Comparison of ENCODE assay signal across 7 mouse cellular contexts in the genomic region with DNA sequence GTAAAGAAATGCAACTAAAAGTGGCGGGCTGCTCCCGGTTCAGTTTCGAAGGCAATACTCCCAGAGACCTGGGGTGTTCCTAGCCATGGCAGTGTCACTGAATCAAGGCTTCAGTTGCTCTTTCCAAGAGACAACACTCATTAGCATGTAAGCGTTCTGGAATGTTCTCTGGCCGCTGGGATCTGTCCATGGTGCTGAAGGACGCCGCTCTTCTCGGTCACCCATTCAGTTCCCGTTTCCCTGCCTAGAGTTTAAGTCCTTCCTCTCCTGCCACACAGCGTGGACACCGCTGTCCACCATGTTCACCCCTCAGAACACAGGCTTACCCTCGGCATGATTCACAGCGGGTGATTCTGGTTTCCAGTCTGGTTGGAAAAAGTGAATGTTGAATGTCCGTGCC.
A peak's percentile ranks its signal among the peaks of the same experiment; 100 is the strongest.
DNase-seq lines count a peak whose midpoint lies in the region; ATAC-seq and TF ChIP-seq lines count a peak whose summit lies in the region.

No protein-coding gene starts in this region.

- no peaks in the 10 kb centered on the region for H3K9me3 ChIP-seq in CH12.LX (replicated peaks; ENCODE audit: low read length)
- no peaks in the 10 kb centered on the region for H3K9me3 ChIP-seq in lung, embryonic 14.5 days (ENCODE audit: low read depth, low read length)

- WGBS in lung, embryonic 14.5 days = 57% methylated on average over 14 of the region's 14 CpGs

- H3K4me3 ChIP-seq in CH12.LX (replicated peaks in 1 of 3; ENCODE audit: low read depth in 2 of 3, low read length in 2 of 3, poor library complexity in 1 of 3) = no peak overlapping the region
- H3K4me3 ChIP-seq in lung, embryonic 14.5 days (ENCODE audit: low read depth, low read length) = no peak overlapping the region

- H3K27me3 ChIP-seq in CH12.LX (replicated peaks) = no peaks in the 10 kb centered on the region
- no peaks in the 10 kb centered on the region for H3K27me3 ChIP-seq in lung, embryonic 14.5 days (ENCODE audit: insufficient read depth, low read length)

- no peak for TF ChIP-seq POLR2A in CH12.LX (IDR thresholded peaks at IDR 0.05; ENCODE audit: low read depth, low read length)

- dilution Hi-C loops in CH12.LX (cut with MboI; ENCODE audit: extremely low pct_ligation_motif_present, extremely low pct_unique_long_range_greater_than_20kb, low sequenced_read_pairs) = no loop called here

- H3K4me1 ChIP-seq in CH12.LX (ENCODE audit: control insufficient read depth in 1 of 2, insufficient read depth in 2 of 2) = peaks cover 1 to 3% of the 10 kb centered on the region in 2 experiments; a peak in 3 of 4 replicates
- H3K4me1 ChIP-seq in lung, embryonic 14.5 days (ENCODE audit: insufficient read depth) = no peaks in the 10 kb centered on the region

- H3K36me3 ChIP-seq in CH12.LX (replicated peaks in 1 of 2; ENCODE audit: control insufficient read depth in 1 of 2, insufficient read depth in 1 of 2, low read length in 1 of 2) = no peaks in the 10 kb centered on the region
- H3K36me3 ChIP-seq in lung, embryonic 14.5 days (ENCODE audit: insufficient read depth) = no peaks in the 10 kb centered on the region

- H3K27ac ChIP-seq in CH12.LX (ENCODE audit: insufficient read depth, low read depth) = no peak overlapping the region
- H3K27ac ChIP-seq in lung, embryonic 14.5 days (ENCODE audit: low read depth) = no peak overlapping the region

- H3K9ac ChIP-seq in CH12.LX (ENCODE audit: insufficient read depth, low read depth) = no peak overlapping the region
- H3K9ac ChIP-seq in lung, embryonic 14.5 days = no peak overlapping the region

- no peak for TF ChIP-seq CTCF in CH12.LX (conservative IDR thresholded peaks at IDR 0.05 in 1 of 2, IDR thresholded peaks at IDR 0.05 in 1 of 2; ENCODE audit: low read depth in 2 of 2, low read length in 2 of 2)
- TF ChIP-seq CTCF in lung, embryonic 14.5 days (IDR thresholded peaks at IDR 0.05; ENCODE audit: low read depth) = no peak

- no peak for TF ChIP-seq EP300 in CH12.LX (IDR thresholded peaks at IDR 0.05; ENCODE audit: low read length)

- ATAC-seq in lung, embryonic 14.5 days (ENCODE audit: insufficient read depth) = peak; percentile 70; the same call in 1 of the 2 replicates

- DNase-seq in 3134 (ENCODE audit: extremely low read depth, insufficient read length, low spot score) (peak; percentile 41), CH12.LX (ENCODE audit: extremely low read depth) (peak; percentile 37)
- DNase-seq in embryo, embryonic 10.5 days (ENCODE audit: low spot score) = peak; percentile 76
- DNase-seq in induced T-regulatory cell, adult 2 months (ENCODE audit: low read depth) = peak; percentile 55
- DNase-seq in lung, embryonic 14.5 days = peak; percentile 94
- DNase-seq in testis, postnatal 10 days (ENCODE audit: low spot score) = peak; percentile 87
- no peak for DNase-seq in cerebellum, adult 9-10 months

- no peak for TF ChIP-seq RAD21 in CH12.LX (IDR thresholded peaks at IDR 0.05; ENCODE audit: low read depth, low read length)

- in situ Hi-C loops in CH12.LX (cut with MboI; ENCODE audit: low pct_ligation_motif_present, low pct_unique_long_range_greater_than_20kb, low sequenced_read_pairs) = no loop called here

- H3K4me2 ChIP-seq in CH12.LX (ENCODE audit: insufficient read depth, low read depth, poor library complexity, severe bottlenecking) = no peak overlapping the region
- H3K4me2 ChIP-seq in lung, embryonic 14.5 days = no peak overlapping the region

- no peaks in the 10 kb centered on the region for H3K79me2 ChIP-seq in CH12.LX (replicated peaks; ENCODE audit: control insufficient read depth, extremely low read depth, insufficient read depth, poor library complexity, severe bottlenecking)

TF ChIP-seq in CH12.LX, 34 proteins besides CTCF, POLR2A, EP300 and RAD21:
- 0 out of 2 replicates have a peak, but pooled peaks have one; percentile 33 for TF ChIP-seq MXI1 (IDR thresholded peaks at IDR 0.05; ENCODE audit: low read depth, low read length)
- no peak for TF ChIP-seq NELFE (IDR thresholded peaks at IDR 0.05; ENCODE audit: low read depth, low read length)
TF ChIP-seq in CH12.LX: peak in this region for 1.
